Mouse (Mus musculus) liver, embryonic 14.5 days (tissue): ENCODE results near the gene Mapkapk2.

Source experiments
- CTCF ChIP-seq: IDR thresholded peaks from 2 replicates; pipeline ENCODE4 v1.5.1; 2016; ENCODE audit warnings: antibody characterized with exemption, low read depth, control low read depth
- EP300 ChIP-seq: IDR thresholded peaks from 2 replicates; pipeline ENCODE4 v1.6.1; 2016; ENCODE audit warnings: antibody characterized with exemption, low read depth

- TF ChIP-seq CTCF (no peak), EP300 (no peak)
Observed at GRCm38 (mm10) chr1:131092846-131093245, 4.8 kb downstream of the Mapkapk2 start.
